Mouse (Mus musculus) thymus, adult 2 months (tissue): Measurements from ENCODE around the gene Wdr66.

Source experiments
- CTCF ChIP-seq: fragments of 200-500 bp; IDR thresholded peaks from 2 replicates; pipeline ENCODE4 v1.5.1; 2012; ENCODE audit warnings: mild to moderate bottlenecking, control low read depth, low read length, moderate library complexity, borderline replicate concordance; ENCODE audit not compliant: control insufficient read depth, poor library complexity, insufficient read depth; ENCODE audit errors: extremely low read depth
- POLR2A ChIP-seq: fragments of 200-500 bp; IDR thresholded peaks from 2 replicates; pipeline ENCODE4 v1.6.1; 2012; ENCODE audit warnings: mild to moderate bottlenecking, low read length, control low read depth, moderate library complexity; ENCODE audit not compliant: control insufficient read depth, poor library complexity, insufficient read depth; ENCODE audit errors: extremely low read depth

GRCm38 (mm10) chr5:123279248-123279647 is 27.3 kb downstream of the Wdr66 start:
- TF ChIP-seq POLR2A: no peak
- TF ChIP-seq CTCF: no peak
